Mouse (Mus musculus) thymus, adult 2 months (tissue): Measurements from ENCODE around the gene Eefsec.

ENCODE experiments used
- CTCF ChIP-seq: fragments of 200-500 bp; IDR thresholded peaks from 2 replicates; pipeline ENCODE4 v1.5.1; 2012; ENCODE audit warnings: mild to moderate bottlenecking, control low read depth, low read length, moderate library complexity, borderline replicate concordance; ENCODE audit not compliant: control insufficient read depth, poor library complexity, insufficient read depth; ENCODE audit errors: extremely low read depth
- POLR2A ChIP-seq: fragments of 200-500 bp; IDR thresholded peaks from 2 replicates; pipeline ENCODE4 v1.6.1; 2012; ENCODE audit warnings: mild to moderate bottlenecking, low read length, control low read depth, moderate library complexity; ENCODE audit not compliant: control insufficient read depth, poor library complexity, insufficient read depth; ENCODE audit errors: extremely low read depth

DNA sequence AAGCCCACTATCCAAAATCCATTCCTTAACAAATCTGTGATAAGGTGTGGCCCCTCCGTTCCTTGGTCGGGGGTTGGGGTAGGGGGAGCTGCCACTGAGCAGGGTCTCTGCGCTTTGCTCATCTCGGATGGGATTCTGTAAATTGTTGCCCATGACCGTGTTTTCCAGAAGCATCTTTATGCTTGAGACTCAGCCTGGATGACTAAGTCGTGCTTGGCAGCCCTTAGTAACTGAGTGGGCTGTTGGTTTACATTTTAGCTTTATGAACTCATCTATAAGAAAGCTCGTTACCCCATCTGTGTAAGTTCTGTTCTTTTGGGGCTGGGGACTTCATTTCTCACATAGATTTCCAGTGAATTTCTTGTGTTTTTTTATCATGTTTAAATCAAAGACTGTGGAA, 42.7 kb upstream of the Eefsec start:
- no peak for TF ChIP-seq CTCF
- no peak for TF ChIP-seq POLR2A
